Mouse (Mus musculus) small intestine, adult 2 months (tissue): Measurements from ENCODE around the gene Syt8.

Source experiments
- CTCF ChIP-seq: fragments of 200-500 bp; IDR thresholded peaks from 2 replicates; pipeline ENCODE4 v1.5.1; 2012; ENCODE audit warnings: low read depth, mild to moderate bottlenecking, control low read depth, inconsistent platforms, low read length, moderate library complexity, mixed read lengths; ENCODE audit not compliant: insufficient replicate concordance, insufficient read length; ENCODE audit errors: extremely low read depth
- POLR2A ChIP-seq: fragments of 200-500 bp; IDR thresholded peaks from 2 replicates; pipeline ENCODE4 v1.6.1; 2012; ENCODE audit warnings: low read depth, mild to moderate bottlenecking, control low read depth, inconsistent platforms, low read length, moderate library complexity

DNA sequence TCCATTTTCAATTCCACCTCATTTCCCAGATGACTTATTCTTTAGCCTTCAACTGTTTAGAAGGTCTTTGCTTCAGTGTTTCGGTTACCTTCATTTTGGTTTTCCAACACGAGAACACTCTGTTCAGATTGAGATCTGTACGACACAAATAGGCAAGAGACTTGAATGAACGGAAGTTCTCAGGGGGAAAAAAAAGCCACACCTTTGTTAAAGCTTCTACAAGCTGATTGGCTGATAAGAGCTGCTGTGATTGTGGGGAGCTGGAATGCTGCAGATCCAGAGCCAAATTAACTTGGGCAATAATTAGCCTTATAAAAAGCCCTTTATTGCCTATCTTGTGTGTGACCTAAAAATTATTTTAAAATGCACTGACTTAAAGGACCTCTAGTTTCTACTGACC, 19.3 kb upstream of the Syt8 start:
- TF ChIP-seq CTCF (no peak), POLR2A (no peak)
